Mouse (Mus musculus) 3134 (cell line): ENCODE data around the gene Svip.
A peak's percentile ranks its signal among the peaks of the same experiment; 100 is the strongest.

Source experiments
- DNase-seq: peaks from one replicate; pipeline ENCODE4 v3.0.0-alpha.2; 2011; ENCODE audit warnings: low spot score; ENCODE audit not compliant: insufficient read length; ENCODE audit errors: extremely low read depth

Gene Svip

GRCm38 (mm10) chr7:52005511-52006295 lies at the start of gene Svip:
Gene Svip (minus strand): TSS chr7:52006018.
- DNase-seq = no peak

GRCm38 (mm10) chr7:52037600-52038582 lies 32.1 kb upstream of the Svip start:
- DNase-seq = no peak

GRCm38 (mm10) chr7:52024050-52024626 lies 18.3 kb upstream of the Svip start:
- no peak for DNase-seq

- no peak for DNase-seq
These were observed 16.2 kb upstream of the Svip start for GRCm38 (mm10) chr7:52022039-52022438.

GRCm38 (mm10) chr7:52015628-52016027 lies 9.8 kb upstream of the Svip start, which contains the start of gene 1700015G11Rik:
Gene 1700015G11Rik (minus strand): TSS chr7:52015728.
- DNase-seq = no peak

- no peak for DNase-seq
These were observed 9.4 kb upstream of the Svip start for GRCm38 (mm10) chr7:52015180-52015579.

GRCm38 (mm10) chr7:52013457-52013856 lies 7.6 kb upstream of the Svip start:
- DNase-seq = no peak

GRCm38 (mm10) chr7:52007138-52007537 lies 1.3 kb upstream of the Svip start:
- no peak for DNase-seq

- DNase-seq = no peak
These were observed 445 bp upstream of the Svip start for GRCm38 (mm10) chr7:52006296-52006630.

- no peak for DNase-seq
These were observed 14.8 kb downstream of the Svip start for GRCm38 (mm10) chr7:51991020-51991419.

- DNase-seq = no peak
These were observed 18.9 kb downstream of the Svip start for GRCm38 (mm10) chr7:51986909-51987308.

GRCm38 (mm10) chr7:51985763-51986162 lies 20.1 kb downstream of the Svip start:
- no peak for DNase-seq

GRCm38 (mm10) chr7:51982303-51982702 lies 23.5 kb downstream of the Svip start:
- DNase-seq = no peak

- no peak for DNase-seq
These were observed 26.5 kb downstream of the Svip start for GRCm38 (mm10) chr7:51979271-51979670.

GRCm38 (mm10) chr7:51975181-51975580 lies 30.6 kb downstream of the Svip start:
- no peak for DNase-seq

GRCm38 (mm10) chr7:51973526-51973925 lies 32.3 kb downstream of the Svip start:
- no peak for DNase-seq

- DNase-seq = no peak
These were observed 32.7 kb downstream of the Svip start for GRCm38 (mm10) chr7:51973091-51973490.

GRCm38 (mm10) chr7:51972252-51972855 lies 33.5 kb downstream of the Svip start:
- DNase-seq = no peak

GRCm38 (mm10) chr7:51969379-51969778 lies 36.4 kb downstream of the Svip start:
- DNase-seq = no peak

GRCm38 (mm10) chr7:51967581-51967980 lies 38.2 kb downstream of the Svip start:
- peak; percentile 24 for DNase-seq

- no peak for DNase-seq
These were observed 41.1 kb downstream of the Svip start for GRCm38 (mm10) chr7:51964681-51965080.
